Mouse (Mus musculus) neural tube, embryonic 11.5 days (tissue): ENCODE results near the gene Gnb4. TPM values are rescaled to one million over a fixed set of nuclear protein-coding genes. Genes with fewer than 3 reads are reported as not detected.
A peak's percentile ranks its signal among the peaks of the same experiment; 100 is the strongest.

Experiments
- ATAC-seq: fragments of 200-750 bp; cut with Nextera tagmentation; 2 replicates; pipeline ENCODE4 v1.8.0; 2017; ENCODE audit warnings: moderate number of reproducible peaks, mild to moderate bottlenecking, moderate TSS enrichment, moderate library complexity; ENCODE audit not compliant: insufficient read depth, low FRiP score, low TSS enrichment
- DNase-seq: peaks from one replicate; pipeline ENCODE4 v3.0.0-alpha.2; 2015; ENCODE audit warnings: low spot score
- H3K27ac ChIP-seq: fragments of 300-500 bp; sonication (generic); 2 replicates; pipeline ENCODE4 v1.5.1; 2014; ENCODE audit warnings: low read depth, mild to moderate bottlenecking, low read length
- H3K27me3 ChIP-seq: fragments of 300-500 bp; sonication (generic); 2 replicates; pipeline ENCODE4 v1.6.1; 2014; ENCODE audit warnings: mild to moderate bottlenecking, low read length, mixed read lengths; ENCODE audit not compliant: control insufficient read depth, insufficient read depth
- H3K36me3 ChIP-seq: fragments of 300-500 bp; sonication (generic); 2 replicates; pipeline ENCODE4 v1.6.1; 2014; ENCODE audit warnings: mild to moderate bottlenecking, low read length, moderate library complexity, mixed read lengths; ENCODE audit not compliant: control insufficient read depth, insufficient read depth
- H3K4me1 ChIP-seq: fragments of 300-500 bp; sonication (generic); 2 replicates; pipeline ENCODE4 v1.6.1; 2014; ENCODE audit warnings: low read length, mixed read lengths; ENCODE audit not compliant: control insufficient read depth, insufficient read depth
- H3K4me2 ChIP-seq: fragments of 300-500 bp; sonication (generic); 2 replicates; pipeline ENCODE4 v1.6.1; 2014; ENCODE audit warnings: low read depth, mild to moderate bottlenecking, moderate library complexity
- H3K4me3 ChIP-seq: fragments of 300-500 bp; sonication (generic); 2 replicates; pipeline ENCODE4 v1.5.1; 2014; ENCODE audit warnings: low read depth, low read length
- H3K9ac ChIP-seq: fragments of 300-500 bp; sonication (generic); 2 replicates; pipeline ENCODE4 v1.6.1; 2014; ENCODE audit warnings: mild to moderate bottlenecking, low read length
- H3K9me3 ChIP-seq: fragments of 300-500 bp; sonication (generic); 2 replicates; pipeline ENCODE4 v1.6.1; 2016; ENCODE audit warnings: low read length; ENCODE audit not compliant: control insufficient read depth
- WGBS: fragments of 180-500 bp; shearing (Covaris S2); extraction: QIAGEN DNeasy Blood & Tissue Kit; methylation state at CpG from one replicate; pipeline ENCODE4 v1.1.7; 2014; 5-methylcytosine and 5-hydroxymethylcytosine counted together
- polyA plus RNA-seq: library from polyadenylated mRNA; unstranded; fragments of >200 nt; fragmentation: Nextera tagmentation; extraction: Ambion mirVana; gene quantifications from 2 replicates; pipeline ENCODE4 v1.2.1, GENCODE M21; 2014

Gene Gnb4
- polyA plus RNA-seq, 1 experiment from 2014 or later: 57.4 TPM

DNA sequence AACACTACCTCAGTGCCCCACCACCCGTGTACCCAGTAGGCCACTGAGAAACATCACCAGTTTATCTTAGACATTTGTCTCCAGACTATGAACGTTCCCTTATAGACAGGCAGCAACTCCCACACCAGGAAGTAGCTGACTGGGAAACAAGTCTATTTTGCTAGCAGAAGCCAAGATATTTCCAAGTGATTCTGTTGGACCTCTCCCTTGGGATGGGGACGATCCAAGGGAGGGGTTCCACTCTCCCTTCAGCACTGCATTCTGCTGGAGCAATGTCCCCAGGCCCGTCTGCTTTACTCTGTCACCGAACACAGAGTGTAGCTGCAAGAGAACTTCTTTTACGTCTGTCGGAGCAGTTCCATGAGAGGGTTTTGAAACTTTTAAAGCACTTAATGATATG, 11.8 kb upstream of the Gnb4 start:
- H3K9me3 ChIP-seq: no peaks in the 10 kb centered on the region
- no peak overlapping the region for H3K4me2 ChIP-seq
- no peaks in the 10 kb centered on the region for H3K36me3 ChIP-seq
- no peak overlapping the region for H3K9ac ChIP-seq
- H3K4me1 ChIP-seq: no peaks in the 10 kb centered on the region
- no peak overlapping the region for H3K27ac ChIP-seq
- no peaks in the 10 kb centered on the region for H3K27me3 ChIP-seq
- DNase-seq (no peak), ATAC-seq (no peak)
- WGBS: 91% methylated on average over 7 of the region's 7 CpGs
- no peak overlapping the region for H3K4me3 ChIP-seq

DNA sequence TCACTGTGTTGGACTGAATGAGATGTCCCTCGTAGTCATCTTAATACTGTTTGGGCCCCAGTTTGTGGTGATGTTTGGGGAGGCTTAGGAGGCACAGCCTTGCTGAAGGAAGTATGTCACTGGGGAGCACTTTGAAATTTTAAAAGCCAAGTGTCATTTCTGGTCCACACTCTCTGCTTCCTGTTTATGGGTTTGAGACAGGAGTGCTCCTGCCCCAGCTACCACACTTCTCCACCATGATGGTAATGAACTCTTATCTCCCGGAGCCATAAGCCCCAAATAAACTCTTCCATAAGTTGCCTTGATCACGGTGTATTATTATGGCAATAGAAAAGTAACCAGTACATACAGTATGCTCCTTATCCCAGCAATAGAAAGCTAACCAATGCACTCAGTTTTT, 5.7 kb upstream of the Gnb4 start:
- H3K9me3 ChIP-seq: no peaks in the 10 kb centered on the region
- ATAC-seq (no peak), DNase-seq (no peak)
- no peaks in the 10 kb centered on the region for H3K4me1 ChIP-seq
- H3K4me2 ChIP-seq: no peak overlapping the region
- 87% methylated on average over 3 of the region's 3 CpGs for WGBS
- no peak overlapping the region for H3K27ac ChIP-seq
- H3K27me3 ChIP-seq: no peaks in the 10 kb centered on the region
- H3K36me3 ChIP-seq: no peaks in the 10 kb centered on the region
- H3K4me3 ChIP-seq: no peak overlapping the region
- H3K9ac ChIP-seq: no peak overlapping the region

DNA sequence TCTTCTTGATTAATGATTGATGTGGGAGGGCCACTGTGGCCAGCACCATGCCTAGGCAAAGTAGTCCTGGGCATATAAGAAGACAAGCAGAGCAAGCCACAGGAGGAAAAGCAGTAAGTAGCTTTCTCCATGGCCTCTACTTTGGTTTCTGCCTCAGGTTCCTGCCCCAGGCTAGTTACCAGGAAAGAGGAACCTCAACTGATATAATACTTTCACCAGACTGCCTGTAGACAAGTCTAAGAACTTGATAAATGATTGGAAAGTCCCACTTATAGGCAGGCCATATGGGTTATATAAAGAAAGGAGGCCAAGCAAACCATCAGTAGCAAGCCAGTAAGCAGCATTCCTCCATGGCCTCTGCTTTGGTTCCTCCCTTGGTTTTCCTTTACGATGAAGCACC, 5.3 kb upstream of the Gnb4 start:
- Histone ChIP-seq H3K27me3 (no peaks in the 10 kb centered on the region), H3K27ac (no peak overlapping the region), H3K9ac (no peak overlapping the region), H3K9me3 (no peaks in the 10 kb centered on the region), H3K36me3 (no peaks in the 10 kb centered on the region), H3K4me2 (no peak overlapping the region), H3K4me3 (no peak overlapping the region), H3K4me1 (no peaks in the 10 kb centered on the region)
- no peak for DNase-seq
- no peak for ATAC-seq
- 95% methylated on average over 1 of the region's 1 CpGs for WGBS

DNA sequence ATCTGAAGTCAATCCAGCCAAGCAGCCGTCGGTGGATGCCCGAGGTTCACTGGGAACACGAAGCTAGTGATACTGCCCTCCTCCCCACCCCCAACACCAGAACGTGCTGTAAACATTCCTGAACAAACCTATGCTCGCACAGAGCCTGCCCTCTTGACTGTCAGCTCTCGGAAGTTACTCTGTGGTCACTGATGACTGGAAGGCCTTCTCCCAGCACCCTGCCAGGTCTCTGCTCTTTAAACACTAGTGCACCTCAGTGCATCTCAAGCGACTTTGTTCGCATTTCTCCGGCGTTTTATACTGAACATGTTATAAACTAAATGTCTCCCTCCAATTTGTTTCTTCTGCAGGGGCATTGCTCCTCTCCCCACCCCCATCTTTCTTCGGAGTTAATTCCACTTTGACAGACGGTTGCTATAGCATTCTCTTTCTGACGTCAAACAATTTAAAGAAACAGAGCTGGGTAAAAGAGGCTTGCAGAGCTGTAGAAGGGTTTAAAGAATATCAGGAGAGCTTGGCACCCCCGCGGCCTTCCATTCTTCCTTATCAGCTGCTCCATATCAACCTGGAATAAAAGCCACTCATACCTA, 763 bp upstream of the Gnb4 start:
- ATAC-seq: peak; percentile 41
- H3K27ac ChIP-seq: 0 out of 2 replicates have a peak overlapping the region, but pooled peaks have one; percentile 44
- WGBS: 21% methylated on average over 16 of the region's 16 CpGs

DNA sequence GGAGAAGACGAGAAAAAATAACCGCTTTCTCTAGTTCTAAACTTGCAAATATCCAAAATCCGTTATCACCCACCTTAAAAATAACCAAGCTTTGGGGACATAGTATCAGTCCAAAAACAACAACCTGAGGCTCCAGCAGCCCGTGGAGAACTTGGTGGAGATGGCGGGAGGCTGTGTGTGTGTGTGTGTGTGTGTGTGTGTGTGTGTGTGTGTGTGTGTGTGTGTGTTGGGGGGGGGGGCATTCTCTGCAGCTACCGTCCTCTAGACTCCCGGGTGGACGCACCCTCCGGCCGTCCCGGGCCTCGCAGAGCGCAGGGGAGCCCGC, 417 bp downstream of the Gnb4 start:
- ATAC-seq: no peak
- H3K4me2 ChIP-seq: peak overlapping the region; percentile 50
- no peaks in the 10 kb centered on the region for H3K4me1 ChIP-seq
- H3K36me3 ChIP-seq: no peaks in the 10 kb centered on the region
- DNase-seq: no peak
- H3K27me3 ChIP-seq: no peaks in the 10 kb centered on the region
- H3K4me3 ChIP-seq: peak overlapping the region; percentile 61
- H3K9me3 ChIP-seq: no peaks in the 10 kb centered on the region
- peak overlapping the region; percentile 66 for H3K9ac ChIP-seq
- WGBS: 24% methylated on average over 6 of the region's 14 CpGs
- H3K27ac ChIP-seq: no peak overlapping the region

More for the DNA sequence above, 763 bp upstream of the Gnb4 start:
- Histone ChIP-seq H3K4me2 (peak overlapping the region; percentile 50), H3K36me3 (no peaks in the 10 kb centered on the region), H3K4me3 (peak overlapping the region; percentile 61), H3K4me1 (no peaks in the 10 kb centered on the region), H3K9ac (peak overlapping the region; percentile 66), H3K9me3 (no peaks in the 10 kb centered on the region), H3K27me3 (no peaks in the 10 kb centered on the region)
- DNase-seq: no peak

DNA sequence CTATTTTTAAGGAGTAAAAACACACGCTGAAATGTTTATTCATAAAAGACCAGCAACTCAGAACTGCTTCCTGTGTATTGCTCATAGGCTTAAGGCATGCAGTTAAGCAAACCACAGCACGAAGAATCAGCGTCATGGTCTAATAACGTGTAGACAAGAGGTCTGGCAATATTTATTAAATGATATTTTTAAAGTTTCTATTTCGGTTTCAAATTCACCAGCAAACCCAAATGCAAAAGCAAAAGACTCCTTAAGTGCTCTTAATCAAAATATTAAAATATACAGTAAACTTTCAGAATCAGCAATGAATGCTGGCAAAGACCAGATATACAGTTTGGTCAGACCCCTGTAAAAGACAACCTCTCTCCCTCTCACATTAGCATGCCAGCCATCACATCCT, 1.0 kb downstream of the Gnb4 start:
- peak overlapping the region; percentile 50 for H3K4me2 ChIP-seq
- DNase-seq (no peak), ATAC-seq (no peak)
- H3K27ac ChIP-seq: no peak overlapping the region
- H3K4me3 ChIP-seq: peak overlapping the region; percentile 61
- no peaks in the 10 kb centered on the region for H3K36me3 ChIP-seq
- H3K27me3 ChIP-seq: no peaks in the 10 kb centered on the region
- H3K9ac ChIP-seq: no peak overlapping the region
- WGBS: 83% methylated on average over 5 of the region's 5 CpGs
- no peaks in the 10 kb centered on the region for H3K9me3 ChIP-seq
- H3K4me1 ChIP-seq: no peaks in the 10 kb centered on the region

DNA sequence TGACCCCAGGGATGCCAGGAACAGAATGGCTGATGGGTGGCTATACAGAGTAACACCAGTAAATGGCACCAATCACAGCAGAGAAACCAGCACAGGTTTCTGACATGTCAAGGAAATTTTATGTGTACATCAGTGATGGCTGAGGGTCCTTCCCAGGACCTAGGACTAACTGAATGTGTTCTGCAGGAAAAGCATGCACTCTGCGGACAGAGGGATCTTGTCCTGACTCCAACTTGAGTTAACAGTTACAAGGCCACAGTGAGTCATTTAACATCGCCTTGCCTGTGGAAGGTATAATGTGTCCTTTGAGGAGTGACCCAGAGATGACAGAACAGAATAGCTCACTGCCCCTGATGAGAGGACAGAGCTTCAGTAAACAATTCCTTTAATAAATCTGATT, 1.6 kb downstream of the Gnb4 start:
- Histone ChIP-seq H3K9me3 (no peaks in the 10 kb centered on the region), H3K4me2 (no peak overlapping the region), H3K36me3 (no peaks in the 10 kb centered on the region), H3K9ac (no peak overlapping the region), H3K27ac (no peak overlapping the region), H3K27me3 (no peaks in the 10 kb centered on the region), H3K4me1 (no peaks in the 10 kb centered on the region), H3K4me3 (no peak overlapping the region)
- 72% methylated on average over 2 of the region's 2 CpGs for WGBS
- ATAC-seq (no peak), DNase-seq (no peak)

DNA sequence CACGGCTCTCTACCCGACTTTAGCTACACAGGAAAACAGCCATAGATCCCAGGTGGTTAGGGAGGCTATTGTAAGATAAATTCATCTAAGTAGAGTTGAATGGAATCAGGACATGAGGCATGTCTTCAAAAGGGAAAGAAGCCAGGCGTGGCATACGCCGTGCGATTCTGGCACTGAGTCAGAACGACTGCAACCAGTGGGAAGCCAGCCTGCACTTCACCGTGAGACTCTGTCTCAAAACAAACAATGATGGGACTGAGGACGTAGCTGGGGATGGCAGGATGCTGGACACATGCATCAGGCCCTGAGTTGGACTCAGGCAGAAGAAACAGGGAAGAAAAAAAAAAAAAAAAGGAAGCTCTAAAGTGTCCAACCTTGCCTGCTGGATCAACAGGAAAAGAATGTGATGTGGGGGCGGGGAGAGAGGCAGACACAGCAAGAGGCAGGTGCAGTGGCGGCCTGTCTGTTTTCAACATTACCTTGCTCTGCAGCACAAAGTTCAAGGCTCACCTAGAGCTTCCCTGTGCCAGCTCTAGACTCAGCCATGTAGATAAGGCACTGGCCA, 4.7 kb downstream of the Gnb4 start:
- DNase-seq (no peak), ATAC-seq (no peak)
- Histone ChIP-seq H3K9ac (no peak overlapping the region), H3K4me3 (no peak overlapping the region), H3K4me1 (no peaks in the 10 kb centered on the region), H3K4me2 (no peak overlapping the region), H3K27me3 (no peaks in the 10 kb centered on the region), H3K9me3 (no peaks in the 10 kb centered on the region), H3K36me3 (no peaks in the 10 kb centered on the region), H3K27ac (no peak overlapping the region)
- 85% methylated on average over 11 of the region's 11 CpGs for WGBS

DNA sequence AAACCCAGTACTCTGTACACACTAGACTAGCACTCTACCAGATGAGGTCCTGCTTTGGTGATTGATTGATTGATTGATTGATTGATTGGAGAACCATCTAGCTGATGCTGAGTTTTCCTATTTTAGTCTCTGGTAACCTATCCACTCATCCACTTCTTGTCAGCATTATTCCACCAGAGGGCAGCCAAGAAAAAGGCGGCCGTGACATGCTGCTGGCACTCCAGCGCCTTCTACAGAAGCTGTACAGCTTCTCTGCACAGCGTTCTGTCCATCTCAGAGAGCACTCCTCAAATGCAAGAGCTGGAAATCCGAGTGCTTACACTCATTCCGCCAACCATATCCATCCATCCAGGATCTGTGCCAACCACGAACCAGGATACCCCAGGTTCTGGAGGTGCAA, 5.8 kb downstream of the Gnb4 start:
- WGBS: 46% methylated on average over 7 of the region's 7 CpGs

More for the DNA sequence above, 5.8 kb downstream of the Gnb4 start:
- no peak overlapping the region for H3K4me3 ChIP-seq
- H3K36me3 ChIP-seq: no peaks in the 10 kb centered on the region
- ATAC-seq (no peak), DNase-seq (peak; percentile 51)
- no peak overlapping the region for H3K9ac ChIP-seq
- H3K4me2 ChIP-seq: no peak overlapping the region
- H3K27me3 ChIP-seq: no peaks in the 10 kb centered on the region
- no peaks in the 10 kb centered on the region for H3K9me3 ChIP-seq
- no peaks in the 10 kb centered on the region for H3K4me1 ChIP-seq
- no peak overlapping the region for H3K27ac ChIP-seq
